Mouse (Mus musculus) stomach, postnatal 0 days (tissue): ENCODE data around the gene Tmem109.

Source experiments
- CTCF ChIP-seq: IDR thresholded peaks from 2 replicates; pipeline ENCODE4 v1.5.1; 2016; ENCODE audit warnings: antibody characterized with exemption, low read depth, mild to moderate bottlenecking, moderate library complexity
- EP300 ChIP-seq: optimal IDR thresholded peaks from 2 replicates; pipeline ENCODE3; 2016; ENCODE audit warnings: antibody characterized with exemption

GRCm38 (mm10) chr19:10905728-10906000, 23.9 kb upstream of the Tmem109 start:
- TF ChIP-seq CTCF (no peak), EP300 (no peak)
